Comparison of ENCODE assay signal across 9 mouse cellular contexts in the genomic region with DNA sequence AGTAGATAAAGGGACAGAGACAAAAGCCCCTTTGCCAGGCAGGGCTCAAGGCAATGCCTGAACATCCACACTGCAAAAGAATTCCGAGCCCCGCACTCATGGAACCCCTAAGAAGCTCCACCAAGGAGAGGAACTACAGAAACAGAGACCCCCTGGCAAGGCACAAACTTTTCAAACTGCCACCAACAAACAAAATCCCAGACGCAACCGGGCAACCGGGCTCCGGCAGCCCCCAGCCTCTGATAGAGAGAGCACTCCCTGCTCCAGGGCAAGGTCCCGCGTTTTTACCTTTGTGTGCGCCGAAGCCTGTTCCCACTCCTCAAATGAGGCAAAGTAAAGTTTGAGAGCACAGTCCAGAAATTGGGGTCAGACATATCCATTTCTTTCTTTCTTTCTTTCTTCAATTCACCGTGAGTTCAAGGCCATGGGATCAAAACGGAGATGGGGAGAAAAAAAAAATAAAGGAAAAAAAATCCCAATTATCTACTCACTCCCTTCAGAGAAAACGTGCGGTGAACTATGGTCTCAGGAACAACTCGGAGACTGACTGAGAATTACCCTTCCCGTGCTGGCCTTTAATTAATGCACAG.
DNase-seq lines count a peak whose midpoint lies in the region; ATAC-seq and TF ChIP-seq lines count a peak whose summit lies in the region.
"Had no signal": no experiment of that assay in that cellular context is flagged by ENCODE, and none has a peak within 500 bp of the region (broad histone marks: within the 10 kb centered on the region; RNA-seq: fewer than 3 reads in every experiment).

No protein-coding gene starts in this region.

- dilution Hi-C loops in CH12.LX (cut with MboI; ENCODE audit: extremely low pct_ligation_motif_present, extremely low pct_unique_long_range_greater_than_20kb, low sequenced_read_pairs): no loop called here

- H3K79me2 ChIP-seq in CH12.LX (replicated peaks; ENCODE audit: control insufficient read depth, extremely low read depth, insufficient read depth, poor library complexity, severe bottlenecking): peaks cover 38% of the 10 kb centered on the region

- H3K4me3 ChIP-seq in gastrocnemius, adult 2 months: peak overlapping the region; percentile 74
- peak overlapping the region; percentile 67 to 94 (median 72) for H3K4me3 ChIP-seq in CH12.LX (replicated peaks in 1 of 3; ENCODE audit: low read depth in 2 of 3, low read length in 2 of 3, poor library complexity in 1 of 3)
- peak overlapping the region; percentile 68 for H3K4me3 ChIP-seq in erythroblast, embryonic 14.5 days (replicated peaks)
- H3K4me3 ChIP-seq in intestine, postnatal 0 days (ENCODE audit: low read depth, low read length): peak overlapping the region; percentile 61

- H3K9ac ChIP-seq in CH12.LX (ENCODE audit: insufficient read depth, low read depth): peak overlapping the region; percentile 72
- peak overlapping the region; percentile 35 for H3K9ac ChIP-seq in intestine, postnatal 0 days (ENCODE audit: low read depth, low read length)

- no peak for TF ChIP-seq RAD21 in CH12.LX (IDR thresholded peaks at IDR 0.05; ENCODE audit: low read depth, low read length)

- no peak for ATAC-seq in intestine, postnatal 0 days

- WGBS in intestine, postnatal 0 days: 4% methylated on average over 16 of the region's 16 CpGs

- H3K27ac ChIP-seq in gastrocnemius, adult 2 months: peak overlapping the region; percentile 89
- H3K27ac ChIP-seq in CH12.LX (ENCODE audit: insufficient read depth, low read depth): no peak overlapping the region
- peak overlapping the region; percentile 83 for H3K27ac ChIP-seq in intestine, postnatal 0 days (ENCODE audit: low read depth, low read length)

- peaks cover 17 to 33% of the 10 kb centered on the region in 2 experiments for H3K4me1 ChIP-seq in CH12.LX (ENCODE audit: control insufficient read depth in 1 of 2, insufficient read depth in 2 of 2)
- peaks cover 22% of the 10 kb centered on the region for H3K4me1 ChIP-seq in erythroblast, embryonic 14.5 days (ENCODE audit: control insufficient read depth)
- no peaks in the 10 kb centered on the region for H3K4me1 ChIP-seq in intestine, postnatal 0 days (replicated peaks; ENCODE audit: control insufficient read depth, insufficient read depth, low read length)

- no peak for DNase-seq in gastrocnemius, adult 2 months
- DNase-seq in gastrocnemius, postnatal 36 days: no peak
- no peak for DNase-seq in CH12.LX (ENCODE audit: extremely low read depth)
- peak; percentile 26 for DNase-seq in naive thymus-derived CD4-positive, alpha-beta T cell, adult 2 months (ENCODE audit: low read depth)
- DNase-seq in right cerebral cortex, adult 18-20 months: no peak
- DNase-seq in ovary, postnatal 36 days (ENCODE audit: low spot score): no peak

- H3K36me3 ChIP-seq in CH12.LX (replicated peaks in 1 of 2; ENCODE audit: control insufficient read depth in 1 of 2, insufficient read depth in 1 of 2, low read length in 1 of 2): peaks cover 0 to 2% of the 10 kb centered on the region in 2 experiments
- no peaks in the 10 kb centered on the region for H3K36me3 ChIP-seq in erythroblast, embryonic 14.5 days (ENCODE audit: control insufficient read depth)
- no peaks in the 10 kb centered on the region for H3K36me3 ChIP-seq in intestine, postnatal 0 days (ENCODE audit: control insufficient read depth, insufficient read depth)
- H3K36me3 ChIP-seq: G1E had no signal

- TF ChIP-seq EP300 in CH12.LX (IDR thresholded peaks at IDR 0.05; ENCODE audit: low read length): no peak

- intact Hi-C loops in gastrocnemius, adult 2 months (cut with DNase I): loop anchor here (2.0 to 5.0 kb wide), 3 partner anchors 42 to 207 kb away; no protein-coding TSS in a partner anchor
- intact Hi-C loops in gastrocnemius, postnatal 36 days (cut with DNase I): loop anchor here (5.0 kb wide), 1 partner anchor 207 kb away; no protein-coding TSS in a partner anchor

- TF ChIP-seq POLR2A in CH12.LX (IDR thresholded peaks at IDR 0.05; ENCODE audit: low read depth, low read length): no peak

- H3K9me3 ChIP-seq in CH12.LX (replicated peaks; ENCODE audit: low read length): peaks cover 2% of the 10 kb centered on the region
- H3K9me3 ChIP-seq in erythroblast, embryonic 14.5 days (ENCODE audit: control insufficient read depth, low read length): no peaks in the 10 kb centered on the region
- H3K9me3 ChIP-seq in intestine, postnatal 0 days (ENCODE audit: control insufficient read depth): no peaks in the 10 kb centered on the region
- H3K9me3 ChIP-seq: G1E had no signal

- no peak for TF ChIP-seq CTCF in gastrocnemius, adult 2 months (IDR thresholded peaks at IDR 0.05)
- no peak for TF ChIP-seq CTCF in CH12.LX (conservative IDR thresholded peaks at IDR 0.05 in 1 of 2, IDR thresholded peaks at IDR 0.05 in 1 of 2; ENCODE audit: low read depth in 2 of 2, low read length in 2 of 2)
- no peak for TF ChIP-seq CTCF in intestine, postnatal 0 days (IDR thresholded peaks at IDR 0.05; ENCODE audit: low read depth)

- in situ Hi-C loops in CH12.LX (cut with MboI; ENCODE audit: low pct_ligation_motif_present, low pct_unique_long_range_greater_than_20kb, low sequenced_read_pairs): loop anchor here (10.0 kb wide), 2 partner anchors 61 to 211 kb away; a partner anchor contains a TSS

- no peaks in the 10 kb centered on the region for H3K27me3 ChIP-seq in CH12.LX (replicated peaks)
- H3K27me3 ChIP-seq in erythroblast, embryonic 14.5 days (ENCODE audit: control insufficient read depth): no peaks in the 10 kb centered on the region
- H3K27me3 ChIP-seq in intestine, postnatal 0 days (replicated peaks; ENCODE audit: control insufficient read depth, insufficient read depth, low read length): no peaks in the 10 kb centered on the region

- H3K4me2 ChIP-seq in CH12.LX (ENCODE audit: insufficient read depth, low read depth, poor library complexity, severe bottlenecking): peak overlapping the region; percentile 92
- H3K4me2 ChIP-seq in intestine, postnatal 0 days (replicated peaks; ENCODE audit: low read depth): peak overlapping the region; percentile 82

TF ChIP-seq in CH12.LX, 34 proteins besides CTCF, POLR2A, EP300 and RAD21:
- TF ChIP-seq MAZ (IDR thresholded peaks at IDR 0.05; ENCODE audit: low read depth, low read length) (no peak), CHD2 (IDR thresholded peaks at IDR 0.05; ENCODE audit: low read length) (no peak), CHD1 (IDR thresholded peaks at IDR 0.05; ENCODE audit: low read depth, low read length) (no peak), KAT2A (IDR thresholded peaks at IDR 0.05; ENCODE audit: insufficient replicate concordance, low read length) (no peak), NELFE (IDR thresholded peaks at IDR 0.05; ENCODE audit: low read depth, low read length) (no peak), TBP (conservative IDR thresholded peaks at IDR 0.05; ENCODE audit: low read depth, low read length) (no peak), ZKSCAN1 (IDR thresholded peaks at IDR 0.05; ENCODE audit: borderline replicate concordance, low read depth, low read length) (no peak), SIN3A (IDR thresholded peaks at IDR 0.05; ENCODE audit: low read length) (no peak), MYC (IDR thresholded peaks at IDR 0.05; ENCODE audit: low read depth, low read length) (no peak), MEF2A (IDR thresholded peaks at IDR 0.05; ENCODE audit: borderline replicate concordance, low read depth, low read length) (no peak)
